Mouse (Mus musculus) bone marrow macrophage, adult 2 months (primary cell): Measurements from ENCODE around the gene Ceacam16.

ENCODE experiments used
- CTCF ChIP-seq: IDR thresholded peaks from 2 replicates; pipeline ENCODE4 v1.5.1; 2012; ENCODE audit warnings: low read depth, mild to moderate bottlenecking, low read length, moderate library complexity
- POLR2A ChIP-seq: IDR thresholded peaks from 2 replicates; pipeline ENCODE4 v1.6.1; 2012; ENCODE audit warnings: mild to moderate bottlenecking, low read depth, low read length, borderline replicate concordance

DNA sequence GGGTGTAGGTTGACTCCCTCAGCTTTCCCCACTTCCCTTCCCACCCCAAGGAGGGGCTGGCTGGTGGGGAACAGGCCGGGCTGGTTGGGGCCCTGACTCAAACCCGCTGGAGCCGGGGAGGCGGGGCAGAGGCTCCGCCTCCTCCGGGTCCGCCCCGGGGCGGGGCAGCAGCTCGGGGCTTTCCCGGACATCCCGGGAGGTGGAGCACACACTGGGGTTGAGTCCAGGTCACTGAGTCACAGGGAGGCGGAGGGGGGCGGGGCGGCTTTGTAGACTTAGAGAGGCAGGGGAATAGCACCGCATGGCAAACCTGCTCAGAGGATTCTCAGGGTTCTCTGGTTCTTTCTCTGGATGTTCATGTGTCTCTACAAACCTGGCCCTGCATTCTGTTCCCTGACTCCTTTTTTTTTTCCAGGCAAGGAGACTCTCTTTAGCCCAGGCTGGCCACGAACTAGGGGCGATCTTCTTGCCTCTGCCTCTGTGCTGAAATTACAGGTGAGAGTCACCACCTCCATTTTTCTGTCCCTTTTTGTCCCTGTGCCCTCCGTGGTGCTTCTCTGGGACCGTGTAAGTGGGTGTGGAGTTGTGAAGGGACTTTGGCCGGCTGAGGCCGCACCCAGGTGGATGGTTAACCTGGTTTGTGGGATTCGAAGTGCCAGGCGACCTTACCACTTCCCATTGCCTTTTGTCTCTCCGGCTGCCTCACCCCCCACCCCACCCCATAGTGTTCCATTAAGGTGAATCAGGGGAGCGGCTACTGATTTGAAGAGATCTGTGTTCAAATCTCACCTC lies 36.7 kb downstream of the Ceacam16 start:
- no peak for TF ChIP-seq CTCF
- no peak for TF ChIP-seq POLR2A
